Mouse (Mus musculus): ENCODE measurements around the gene D230025D16Rik.

GRCm38 (mm10) chr8:105231503-105232320 lies 6.8 kb downstream of the D230025D16Rik start:
- TF ChIP-seq GATA1 (IDR thresholded peaks at IDR 0.05; ENCODE audit: low read length) (no peak), TAL1 (IDR thresholded peaks at IDR 0.05; ENCODE audit: low read length) (no peak)

Measured in erythroblast, embryonic 14.5 days (primary cell).